Mouse (Mus musculus) liver, embryonic 14.5 days (tissue): ENCODE data around the gene Trim17.

Source experiments
- CTCF ChIP-seq: IDR thresholded peaks from 2 replicates; pipeline ENCODE4 v1.5.1; 2016; ENCODE audit warnings: antibody characterized with exemption, low read depth, control low read depth
- EP300 ChIP-seq: IDR thresholded peaks from 2 replicates; pipeline ENCODE4 v1.6.1; 2016; ENCODE audit warnings: antibody characterized with exemption, low read depth

DNA sequence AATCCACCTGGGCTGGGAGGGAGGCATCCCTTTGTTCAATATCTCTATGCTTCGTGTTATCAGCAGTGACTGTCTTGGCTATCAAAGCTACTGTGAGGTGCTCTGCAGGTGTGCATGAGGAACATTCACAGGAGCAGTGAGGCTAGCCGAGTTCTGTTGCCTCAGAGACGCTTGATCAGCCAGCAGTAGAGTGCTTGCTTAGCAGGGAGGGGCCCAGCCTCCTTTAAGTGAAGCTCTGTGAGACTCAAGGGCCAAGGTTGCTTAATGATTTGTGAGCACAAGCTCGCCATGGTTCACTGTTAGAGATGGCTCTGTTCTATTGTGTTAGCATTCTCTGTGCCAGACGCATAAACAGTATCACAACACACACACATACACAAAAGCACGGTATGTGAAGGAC lies 15.2 kb downstream of the Trim17 start:
- TF ChIP-seq CTCF (no peak), EP300 (no peak)
